Mouse (Mus musculus) CH12F3 (cell line): Measurements from ENCODE around the gene Rrm2.
"Not testable (repeated sequence)": the region's sequence is repeated elsewhere in the genome, so short reads cannot be mapped to it uniquely, and the experiment has no call there.

ENCODE experiments used
- in situ Hi-C: fragments of 300-500 bp; cut with MboI; formaldehyde crosslinking; loops from 2 replicates; pipeline ENCODE4 v1.14.3; 2020; ENCODE audit warnings: low sequenced_read_pairs

Gene Rrm2

DNA sequence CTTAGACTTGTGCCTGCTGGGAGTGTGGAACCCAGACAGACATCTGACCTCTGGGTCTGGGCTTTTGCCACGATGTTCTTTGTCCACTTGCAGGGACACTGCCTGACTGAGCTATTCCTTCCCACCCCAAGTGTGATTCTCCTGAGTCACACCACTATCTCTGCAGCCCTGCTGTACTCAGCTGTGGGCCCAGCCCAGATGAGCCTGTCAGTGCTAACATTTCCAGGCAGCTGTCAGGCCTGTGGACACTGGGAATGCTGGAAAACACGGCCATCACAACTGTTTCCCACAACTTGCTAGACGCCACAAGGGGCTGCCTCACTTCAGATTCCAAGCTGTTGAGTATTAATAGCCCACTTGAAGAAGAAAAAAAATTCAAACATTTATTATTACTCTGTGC lies 5.0 kb upstream of the Rrm2 start:
- in situ Hi-C loops: no loop called here

DNA sequence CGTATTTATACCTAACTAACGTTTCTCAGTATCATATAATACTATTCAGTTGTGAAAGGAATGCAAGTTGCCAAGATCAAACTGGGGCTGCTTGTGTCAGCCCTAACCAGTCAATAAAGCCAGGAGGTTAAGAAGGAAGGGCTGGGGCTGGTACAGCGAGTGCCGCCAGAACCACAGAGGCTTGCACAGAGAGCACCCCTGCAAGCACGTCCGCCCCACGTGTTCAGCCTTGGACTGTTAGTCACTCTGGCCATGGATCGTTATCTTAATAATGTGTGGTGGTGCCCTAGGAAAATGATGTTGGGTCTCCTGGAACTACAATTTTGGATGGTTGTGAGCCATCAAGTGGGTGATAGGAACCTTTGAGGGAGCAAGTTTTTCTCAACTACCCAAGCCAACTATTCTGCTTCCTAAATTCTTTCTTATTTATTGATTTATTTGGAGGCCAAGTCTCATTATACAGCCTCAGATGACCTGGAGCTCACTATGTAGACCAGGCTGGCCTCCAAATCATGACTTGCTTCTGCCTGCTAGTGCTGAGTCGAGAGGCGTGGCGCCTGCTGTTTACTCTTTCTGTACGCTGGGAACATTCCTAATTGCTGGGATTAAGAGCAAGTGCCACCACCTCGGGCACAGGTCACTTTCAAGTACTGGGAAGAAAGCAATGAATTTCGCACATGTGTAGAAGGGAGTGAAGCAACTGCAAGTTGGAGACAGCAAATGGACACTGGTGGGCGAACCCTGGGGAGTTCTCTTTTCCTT lies 2.4 kb upstream of the Rrm2 start:
- in situ Hi-C loops: no loop called here

DNA sequence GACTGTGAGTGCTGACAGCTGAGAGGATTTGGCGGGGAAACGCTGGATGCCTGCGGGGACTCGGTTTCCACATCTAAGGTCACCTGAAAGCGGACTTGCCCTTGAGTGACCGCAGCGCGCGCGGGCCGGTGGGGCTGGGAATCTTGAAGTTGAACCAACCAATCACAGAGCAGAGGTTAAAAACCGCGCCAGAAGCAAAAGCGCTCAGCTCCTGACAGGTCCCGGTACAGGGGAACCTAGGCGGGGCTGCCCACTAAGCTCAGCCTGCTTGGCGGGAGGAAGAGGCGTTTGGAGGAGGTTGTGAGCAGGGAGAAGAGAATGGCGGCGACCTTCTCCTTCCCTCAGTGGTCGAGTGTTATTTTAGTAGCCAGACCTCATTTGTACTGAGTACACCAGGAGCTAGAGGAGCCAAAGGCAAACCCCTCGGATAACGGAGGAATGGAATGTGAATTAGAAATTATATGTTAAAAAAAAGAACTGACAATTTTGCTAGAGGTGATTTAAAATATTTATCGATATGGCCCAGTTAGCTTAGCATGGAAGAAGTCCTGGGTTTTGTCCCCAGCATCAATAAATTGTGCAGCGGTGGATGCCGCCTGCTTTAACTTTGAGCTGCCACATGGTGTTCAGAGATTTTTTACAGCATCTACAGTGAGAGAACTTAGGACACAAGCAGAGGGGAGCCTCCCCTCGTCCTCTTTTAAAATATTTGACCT lies 1.1 kb upstream of the Rrm2 start:
- in situ Hi-C loops: no loop called here

DNA sequence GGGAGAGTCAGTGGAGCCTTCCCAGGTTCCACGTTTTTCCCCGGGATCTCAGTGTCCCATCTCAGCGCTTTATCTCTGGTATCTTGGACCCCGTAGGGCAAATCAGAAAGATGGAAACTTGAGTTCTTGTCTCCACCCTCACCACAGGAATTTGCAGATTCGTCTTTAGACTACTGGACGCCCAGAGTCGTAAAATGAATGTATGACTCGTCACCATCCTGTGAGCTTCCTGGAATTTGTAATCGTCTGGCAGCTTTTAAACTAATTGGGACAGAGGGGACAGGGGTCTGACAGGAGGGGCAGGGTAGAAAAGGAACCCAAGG lies 600 bp upstream of the Rrm2 start:
- in situ Hi-C loops: no loop called here

DNA sequence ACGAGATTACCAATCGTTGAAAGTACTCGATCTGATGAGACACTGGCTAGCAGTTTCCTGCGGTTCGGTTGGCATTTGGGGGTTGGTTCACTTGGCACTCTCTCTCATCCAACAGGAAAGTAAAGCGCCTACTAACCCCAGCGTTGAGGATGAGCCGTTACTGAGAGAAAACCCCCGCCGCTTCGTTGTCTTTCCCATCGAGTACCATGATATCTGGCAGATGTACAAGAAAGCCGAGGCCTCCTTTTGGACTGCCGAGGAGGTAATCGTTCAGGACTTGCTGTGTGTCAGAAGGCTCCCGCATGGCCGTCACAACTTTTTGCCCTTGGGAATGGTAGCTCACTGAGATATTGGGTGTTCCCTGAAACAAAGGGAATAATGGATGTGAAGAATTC lies 780 bp downstream of the Rrm2 start:
- in situ Hi-C loops: no loop called here

DNA sequence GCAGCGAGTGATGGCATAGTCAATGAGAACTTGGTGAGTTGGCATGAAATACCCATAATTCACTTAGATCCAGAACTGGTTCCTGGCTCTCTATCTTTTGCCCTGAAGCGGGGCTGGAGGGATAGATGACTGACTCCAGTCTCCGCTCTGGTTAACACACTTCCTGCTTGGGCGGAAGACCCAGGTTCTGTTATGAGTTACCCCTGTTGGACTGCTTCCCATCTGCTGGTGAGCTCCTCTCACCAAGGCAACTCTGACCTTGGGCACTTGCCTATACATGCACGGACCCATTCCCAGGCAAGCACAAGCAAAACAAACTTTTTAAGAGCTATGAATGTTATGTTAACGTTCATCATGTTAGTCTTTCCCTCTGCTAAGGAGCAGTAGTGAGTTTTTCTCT lies 1.4 kb downstream of the Rrm2 start:
- in situ Hi-C loops: no loop called here

DNA sequence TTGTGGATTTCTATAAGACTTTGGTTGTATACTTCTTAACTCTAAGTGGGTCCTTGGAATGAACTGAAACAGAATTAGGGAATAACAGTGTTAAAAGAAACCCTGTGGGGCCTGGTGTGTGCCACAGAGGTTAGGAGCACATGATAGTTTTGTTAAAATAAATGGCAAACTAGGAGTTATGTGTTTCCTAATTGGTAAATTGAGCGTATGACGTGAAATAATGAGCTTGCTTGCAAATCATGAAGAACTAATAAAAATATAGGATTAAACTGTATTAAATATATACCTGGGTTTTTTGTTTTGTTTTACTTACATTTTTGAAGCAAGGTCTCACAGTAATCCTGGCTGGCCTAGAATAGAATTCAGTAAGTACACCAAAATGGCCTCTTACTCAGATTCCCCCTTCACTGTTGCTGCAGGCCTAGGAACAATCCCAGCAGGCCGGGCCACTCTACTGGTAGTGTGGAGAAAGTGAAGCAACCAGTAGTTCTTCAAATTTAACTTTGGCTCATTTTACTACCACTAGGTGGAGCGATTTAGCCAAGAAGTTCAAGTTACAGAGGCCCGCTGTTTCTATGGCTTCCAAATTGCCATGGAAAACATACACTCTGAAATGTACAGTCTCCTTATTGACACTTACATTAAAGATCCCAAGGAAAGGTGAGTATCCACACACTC lies 1.9 kb downstream of the Rrm2 start:
- in situ Hi-C loops: loop anchor here (10.0 kb wide), 1 partner anchor 245 kb away; no protein-coding TSS in a partner anchor

DNA sequence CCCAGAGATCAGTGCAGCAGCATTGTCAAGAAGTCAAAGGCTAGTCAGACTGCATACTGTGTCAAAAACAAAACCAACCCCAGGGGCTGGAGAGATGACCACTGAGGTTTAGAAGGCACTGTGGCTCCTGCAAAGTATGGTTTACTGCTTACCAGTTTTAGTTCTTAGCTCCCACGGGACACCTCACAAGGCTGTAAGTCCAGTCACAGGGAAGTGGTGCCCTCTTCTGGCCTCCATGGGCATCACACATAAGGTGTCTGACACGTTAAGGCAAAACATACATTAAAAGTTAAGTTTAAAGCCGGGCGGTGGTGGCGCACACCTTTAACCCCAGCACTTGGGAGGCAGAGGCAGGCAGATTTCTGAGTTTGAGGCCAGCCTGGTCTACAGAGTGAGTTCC lies 2.6 kb downstream of the Rrm2 start:
- in situ Hi-C loops: loop anchor here (10.0 kb wide), 1 partner anchor 244 kb away; no protein-coding TSS in a partner anchor

DNA sequence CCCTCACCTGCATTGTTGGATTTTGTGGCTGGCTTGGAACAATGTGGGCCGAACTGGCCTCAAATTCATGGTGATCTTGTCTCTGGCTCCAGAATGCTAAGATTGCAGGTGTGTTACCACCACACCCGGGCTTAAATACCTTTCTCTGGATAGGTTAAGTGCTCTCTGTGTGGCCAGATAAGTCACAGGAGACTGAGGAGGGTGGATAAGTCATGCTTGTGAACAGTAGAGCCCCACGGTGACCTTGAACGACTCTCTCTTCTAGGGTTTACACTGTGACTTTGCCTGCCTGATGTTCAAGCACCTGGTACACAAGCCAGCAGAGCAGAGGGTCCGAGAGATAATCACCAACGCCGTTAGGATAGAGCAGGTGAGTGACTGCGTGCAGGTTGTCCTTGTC lies 4.4 kb downstream of the Rrm2 start:
- in situ Hi-C loops: loop anchor here (10.0 kb wide), 1 partner anchor 242 kb away; no protein-coding TSS in a partner anchor

DNA sequence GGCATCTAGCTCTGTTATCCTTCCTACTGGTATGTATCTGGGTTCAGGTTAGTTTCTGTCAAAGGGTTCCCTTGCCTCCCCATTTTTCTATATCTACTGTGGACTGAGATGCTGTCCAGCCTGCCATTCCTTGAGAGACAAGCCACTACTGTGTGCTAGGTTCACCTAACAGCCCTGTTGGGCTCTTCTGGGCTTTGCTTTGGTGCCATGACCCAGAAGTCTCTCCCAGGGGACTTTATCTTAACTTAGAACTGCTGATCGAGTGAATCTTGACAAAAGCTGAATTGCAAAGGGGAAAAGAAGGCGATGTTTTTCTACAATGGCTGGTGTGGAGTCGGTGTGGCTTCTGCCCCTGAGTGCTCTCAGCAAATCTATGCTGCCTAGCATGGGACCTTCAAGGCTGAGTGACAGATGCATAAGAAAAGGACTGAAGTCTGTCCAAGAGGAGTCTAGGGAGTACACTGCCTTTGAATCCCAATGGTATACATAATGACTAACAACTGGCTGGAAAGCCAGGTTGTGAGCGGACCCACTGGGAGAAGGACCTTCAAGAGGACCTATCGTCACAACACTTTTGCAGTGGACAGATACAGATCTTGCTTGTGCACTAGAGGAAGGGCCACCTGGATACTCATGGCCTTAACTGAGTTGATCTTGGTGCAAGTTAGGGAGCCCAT lies 6.7 kb downstream of the Rrm2 start:
- in situ Hi-C loops: loop anchor here (10.0 kb wide), 1 partner anchor 240 kb away; no protein-coding TSS in a partner anchor

DNA sequence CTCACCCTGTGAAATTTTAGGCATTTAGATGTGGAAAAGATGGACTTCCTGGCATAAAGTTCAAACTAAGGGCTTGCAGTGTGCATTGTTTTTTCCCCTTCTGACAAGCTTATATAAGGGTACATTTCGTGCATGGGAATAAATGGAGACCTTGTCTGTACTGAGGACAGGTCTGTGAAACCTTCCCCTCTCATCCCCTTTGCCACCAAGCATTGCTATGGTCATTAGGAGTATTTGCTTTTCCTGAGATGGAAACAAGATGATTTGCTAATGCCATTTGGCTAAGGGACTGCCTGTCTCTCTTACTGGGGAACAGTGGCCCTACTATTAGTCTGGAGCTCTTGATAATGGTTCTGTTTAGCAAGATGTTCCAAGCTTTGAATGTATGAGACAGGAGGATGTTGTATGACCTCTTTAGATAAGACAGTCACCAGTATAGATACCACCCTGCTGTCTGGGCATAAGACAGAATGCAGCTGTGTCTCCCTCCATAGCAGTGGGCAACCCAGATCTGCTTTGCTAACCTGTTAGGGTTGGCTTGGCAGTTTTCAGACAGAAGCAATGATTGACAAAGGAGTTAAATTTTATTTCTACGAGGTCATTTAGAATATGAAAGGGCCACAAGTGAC lies 7.3 kb downstream of the Rrm2 start:
- in situ Hi-C loops: loop anchor here (10.0 kb wide), 1 partner anchor 239 kb away; no protein-coding TSS in a partner anchor

DNA sequence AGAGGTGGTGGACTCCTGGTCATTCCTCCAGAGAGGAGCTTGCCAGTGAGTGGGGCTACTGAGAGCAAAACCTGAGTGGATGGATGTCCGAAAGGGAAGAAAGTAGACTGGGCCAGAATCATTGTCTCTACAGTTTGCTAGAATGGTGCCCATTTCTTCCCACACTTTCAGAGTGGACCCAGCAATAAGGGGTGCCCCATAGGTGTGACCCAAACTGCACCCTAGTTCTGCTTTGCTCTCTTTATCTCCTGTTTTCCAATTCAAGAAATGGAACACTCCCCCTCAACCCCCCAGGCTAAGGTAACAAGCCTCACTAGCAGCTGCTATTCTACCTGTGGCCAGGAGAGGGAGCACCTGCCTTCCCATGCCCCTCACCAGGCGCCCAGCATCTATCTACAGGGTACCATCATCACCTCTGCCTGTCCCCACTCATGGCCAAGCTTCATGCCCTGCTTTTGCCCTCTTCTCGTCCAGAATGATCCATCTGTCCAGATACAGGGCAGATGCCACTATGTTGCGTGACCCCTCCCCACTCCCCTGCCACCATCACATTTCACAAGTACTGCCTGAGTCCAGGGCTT lies 8.8 kb downstream of the Rrm2 start:
- in situ Hi-C loops: loop anchor here (10.0 kb wide), 1 partner anchor 238 kb away; no protein-coding TSS in a partner anchor

DNA sequence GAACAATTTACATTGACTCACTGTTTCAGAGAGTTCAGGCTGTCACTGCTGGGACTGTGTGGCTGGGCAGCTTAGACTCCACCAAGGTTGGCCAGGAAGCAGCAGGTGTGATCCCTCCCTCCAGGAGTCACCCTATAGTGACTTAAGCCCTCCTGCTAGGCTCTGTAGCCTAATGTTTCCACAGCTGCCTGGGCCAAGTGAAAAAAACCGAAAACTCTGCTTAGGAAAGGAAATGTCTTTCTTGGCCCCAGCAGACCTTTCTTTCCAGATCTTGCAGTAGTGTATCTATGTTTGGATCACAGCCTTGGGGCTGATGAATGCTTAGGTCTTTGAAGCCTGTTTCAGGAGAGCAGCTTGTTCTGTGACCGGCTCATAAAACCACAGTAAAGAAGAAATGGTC lies 15.4 kb downstream of the Rrm2 start:
- in situ Hi-C loops: no loop called here

DNA sequence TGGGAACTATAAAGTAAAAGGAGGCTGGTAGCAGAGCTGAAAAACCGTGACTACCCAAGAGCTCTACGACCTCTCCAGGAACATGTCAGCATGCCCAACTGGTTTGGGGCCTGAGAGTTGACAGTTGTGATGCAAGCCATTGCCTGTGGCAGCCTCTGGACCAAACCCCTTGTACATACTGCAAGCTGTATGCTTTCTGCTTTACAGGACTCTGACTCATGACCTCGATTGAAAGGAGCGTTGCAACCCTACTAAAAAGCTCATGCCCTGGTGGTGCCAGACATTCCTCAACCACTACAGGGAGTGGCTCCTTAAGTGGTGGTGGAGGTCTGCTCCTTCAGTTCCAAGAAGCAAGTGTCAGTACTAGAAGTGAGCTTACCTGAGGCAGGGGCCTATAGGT lies 15.8 kb downstream of the Rrm2 start:
- in situ Hi-C loops: no loop called here

DNA sequence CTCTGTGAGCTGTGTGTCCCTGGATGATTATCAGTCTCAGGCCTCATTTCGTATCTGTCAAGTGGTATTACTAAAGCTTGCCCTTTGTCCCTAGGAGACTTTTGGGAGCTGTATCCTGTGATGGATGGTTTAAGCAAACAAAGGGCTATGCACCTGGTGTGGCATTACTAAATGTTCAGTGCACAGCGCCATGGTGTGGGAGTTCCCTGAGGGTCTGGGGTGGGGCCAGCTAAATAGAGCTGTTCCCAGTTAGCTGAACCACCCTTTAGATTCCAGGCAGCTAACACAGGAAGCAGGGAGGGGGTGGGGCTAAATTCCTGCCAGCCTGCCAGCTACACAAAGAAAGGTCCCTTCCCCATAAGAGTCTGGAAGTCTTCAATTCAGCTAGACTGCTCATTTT lies 16.3 kb downstream of the Rrm2 start:
- in situ Hi-C loops: no loop called here

DNA sequence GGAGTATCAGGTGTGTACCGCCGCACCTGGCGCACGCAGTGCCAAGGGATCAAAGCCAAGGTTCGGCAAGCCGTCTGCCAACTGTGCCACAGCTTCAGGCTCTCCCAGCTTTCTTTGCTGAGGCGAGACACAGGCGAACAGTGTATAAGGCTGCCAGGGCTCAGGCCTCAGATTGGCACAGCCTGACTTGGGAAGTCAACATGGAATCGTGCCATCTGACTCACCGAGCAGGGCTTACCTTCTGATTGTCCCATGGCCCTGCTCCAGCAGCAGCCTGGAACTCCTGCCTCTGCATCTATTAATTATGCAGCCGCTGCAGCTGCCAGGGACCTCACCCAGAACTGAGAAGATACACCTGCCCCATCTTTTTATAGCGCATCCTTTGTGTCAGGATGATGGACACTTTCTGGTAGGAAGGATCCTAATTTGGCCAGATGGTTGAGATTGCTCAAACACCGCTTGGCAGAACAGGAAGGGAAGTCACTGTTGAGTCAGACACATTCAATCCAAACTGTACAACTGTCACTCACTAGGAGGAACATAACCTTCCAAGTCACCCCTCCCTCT lies 26.9 kb downstream of the Rrm2 start:
- in situ Hi-C loops: loop anchor here (10.0 kb wide), 1 partner anchor 210 kb away; no protein-coding TSS in a partner anchor

DNA sequence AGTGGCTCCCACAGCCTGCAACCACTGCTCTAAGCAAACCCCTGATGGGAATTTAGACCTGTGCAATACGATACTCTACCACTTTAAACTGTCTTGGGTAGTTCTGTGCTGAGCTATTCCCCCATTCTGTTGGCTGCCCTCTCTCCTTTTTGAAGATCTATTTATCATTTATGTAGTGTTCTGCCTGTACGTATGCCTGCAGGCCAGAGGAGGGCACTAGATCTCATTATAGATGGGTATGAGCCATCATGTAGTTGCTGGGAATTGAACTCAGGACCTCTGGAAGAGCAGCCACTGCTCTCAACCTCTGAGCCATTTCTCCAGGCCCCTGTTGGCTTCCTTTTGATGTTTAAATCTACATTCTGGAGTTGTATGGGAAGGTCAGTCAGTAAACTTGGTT lies 28.9 kb downstream of the Rrm2 start:
- in situ Hi-C loops: loop anchor here (10.0 kb wide), 1 partner anchor 208 kb away; no protein-coding TSS in a partner anchor

DNA sequence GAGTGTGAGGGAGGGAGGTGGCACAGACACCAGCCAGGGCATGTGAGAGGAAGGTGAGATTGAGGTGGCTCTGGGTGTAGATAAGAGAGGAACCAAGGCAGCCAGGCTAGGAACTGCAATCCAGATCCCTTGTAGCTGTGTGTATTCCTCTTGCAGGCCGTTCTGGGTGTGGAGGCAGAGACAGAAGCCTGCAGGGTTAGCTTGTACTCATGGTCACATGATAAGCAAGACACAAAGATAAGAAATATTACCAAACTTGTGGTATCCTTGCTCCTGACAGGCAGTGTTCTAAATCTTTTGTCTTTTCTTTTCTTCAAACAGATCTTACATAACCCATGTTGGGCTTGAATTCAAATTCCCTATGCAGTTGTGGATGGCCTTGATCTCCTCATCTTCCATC lies 31.9 kb downstream of the Rrm2 start:
- in situ Hi-C loops: loop anchor here (10.0 kb wide), 1 partner anchor 205 kb away; no protein-coding TSS in a partner anchor

DNA sequence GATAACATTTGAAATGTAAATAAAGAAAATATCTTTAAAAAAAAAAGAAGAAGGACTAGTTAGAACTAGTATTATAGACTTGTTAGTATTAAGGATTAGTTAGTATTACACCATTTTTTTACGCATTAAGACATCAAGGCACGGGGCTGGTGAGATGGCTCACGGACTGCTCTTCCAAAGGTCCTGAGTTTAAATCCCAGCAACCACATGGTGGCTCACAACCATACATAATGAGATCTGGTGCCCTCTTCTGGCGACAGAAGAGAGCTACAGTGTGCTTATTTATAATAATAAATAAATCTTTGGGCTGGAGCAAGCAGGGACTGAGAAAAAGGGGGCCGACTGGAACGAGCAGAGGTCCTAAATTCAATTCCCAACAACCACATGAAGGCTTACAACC lies 33.5 kb downstream of the Rrm2 start:
- in situ Hi-C loops: not testable (repeated sequence)

DNA sequence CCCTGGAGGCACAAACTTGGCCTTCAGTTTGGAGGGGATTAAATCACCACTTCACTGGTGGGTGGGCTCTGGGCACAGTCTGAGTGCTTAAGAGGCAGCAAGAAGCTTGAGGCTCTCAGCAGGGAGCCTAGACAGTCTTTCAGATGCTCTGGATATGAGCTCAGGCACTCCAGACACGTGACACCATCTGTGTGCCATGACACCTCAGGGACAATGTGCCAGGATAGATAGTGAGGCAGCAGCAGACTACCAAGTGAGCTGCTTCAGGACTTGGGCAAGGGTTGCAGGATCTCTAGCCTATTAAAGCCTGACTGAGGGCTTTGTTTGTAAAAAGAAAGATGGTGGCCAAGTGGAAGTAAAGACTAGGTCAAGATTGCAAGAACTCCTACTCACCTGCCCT lies 36.3 kb downstream of the Rrm2 start:
- in situ Hi-C loops: no loop called here
